ENCODE assay signal across 35 mouse cellular contexts in the genomic region with DNA sequence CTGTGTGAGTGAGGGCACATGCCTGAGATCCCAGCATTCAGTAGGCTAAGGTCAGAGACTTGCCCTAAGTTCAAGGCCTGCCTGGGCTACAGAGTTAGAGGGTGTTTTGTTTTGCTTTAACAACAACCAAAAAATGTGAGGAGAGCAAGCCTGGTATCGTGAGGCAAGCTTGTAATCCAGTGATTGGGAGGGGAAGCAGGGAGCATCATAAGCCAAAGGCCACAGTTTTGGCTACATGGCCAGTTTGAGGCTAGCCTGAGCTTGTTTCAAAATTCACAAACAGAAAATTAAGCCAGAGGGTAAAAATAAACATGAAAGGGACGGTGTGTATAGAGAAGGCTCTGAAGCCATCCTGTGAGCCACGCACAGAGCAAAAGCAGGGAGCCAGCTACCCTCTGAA.
"Had no signal": no experiment of that assay in that cellular context is flagged by ENCODE, and none has a peak within 500 bp of the region (broad histone marks: within the 10 kb centered on the region; RNA-seq: fewer than 3 reads in every experiment).

No protein-coding gene starts in this region.

- H3K9ac ChIP-seq: heart, embryonic 12.5 days; heart, embryonic 13.5 days; heart, embryonic 15.5 days; hindbrain, embryonic 13.5 days; hindbrain, embryonic 14.5 days; hindbrain, embryonic 15.5 days; intestine, embryonic 15.5 days; kidney, embryonic 15.5 days had no signal

- H3K27me3 ChIP-seq: heart, embryonic 12.5 days; heart, embryonic 13.5 days; heart, embryonic 15.5 days; hindbrain, embryonic 13.5 days; hindbrain, embryonic 15.5 days; intestine, embryonic 15.5 days; kidney, embryonic 15.5 days had no signal

- ATAC-seq: hindbrain, embryonic 16.5 days; hindbrain, postnatal 0 days; inflammation-experienced regulatory T-cells, adult 6 months; intestine, embryonic 15.5 days; intestine, embryonic 16.5 days; intestine, postnatal 0 days had no signal

- H3K9me3 ChIP-seq: heart, embryonic 10.5 days; heart, embryonic 12.5 days; heart, embryonic 13.5 days; heart, embryonic 15.5 days; hindbrain, embryonic 13.5 days; hindbrain, embryonic 15.5 days; intestine, embryonic 15.5 days; kidney, embryonic 15.5 days had no signal

- H3K4me3 ChIP-seq: heart, adult 2 months; heart, embryonic 10.5 days; heart, embryonic 12.5 days; heart, embryonic 13.5 days; heart, embryonic 15.5 days; hindbrain, embryonic 13.5 days; hindbrain, embryonic 15.5 days; intestine, embryonic 15.5 days; kidney, embryonic 15.5 days; layer of hippocampus, adult 2 months had no signal

- DNase-seq: heart, adult 18-20 months; heart, adult 2 months; heart, postnatal 10 days; heart, postnatal 14 days; heart, postnatal 36 days; heart, postnatal 4 days; kidney, adult 11 months; kidney, adult 18-20 months; kidney, adult 2 months; kidney, adult 8-10 months; kidney, adult 9 months; kidney, postnatal 10 days; kidney, postnatal 14 days; kidney, postnatal 25 days; kidney, postnatal 36 days; kidney, postnatal 4 days; layer of hippocampus, adult 9-11 months; layer of hippocampus, postnatal 36 days had no signal

- H3K27ac ChIP-seq: heart, adult 2 months; heart, embryonic 10.5 days; heart, embryonic 13.5 days; heart, embryonic 15.5 days; hindbrain, embryonic 13.5 days; hindbrain, embryonic 14.5 days; hindbrain, embryonic 15.5 days; hindbrain, postnatal 0 days; intestine, embryonic 15.5 days; kidney, embryonic 15.5 days; kidney, postnatal 0 days; layer of hippocampus, adult 2 months had no signal

- H3K4me1 ChIP-seq: heart, embryonic 10.5 days; heart, embryonic 12.5 days; heart, embryonic 13.5 days; heart, embryonic 15.5 days; hindbrain, embryonic 13.5 days; hindbrain, embryonic 15.5 days; intestine, embryonic 15.5 days; kidney, embryonic 15.5 days had no signal

- H3K4me2 ChIP-seq: heart, embryonic 11.5 days; heart, embryonic 12.5 days; heart, embryonic 13.5 days; heart, embryonic 15.5 days; hindbrain, embryonic 13.5 days; hindbrain, embryonic 14.5 days; hindbrain, embryonic 15.5 days; intestine, embryonic 15.5 days; kidney, embryonic 15.5 days had no signal
